Mouse (Mus musculus): Measurements from ENCODE around the gene Gabbr1. TPM values are rescaled to one million over a fixed set of nuclear protein-coding genes. Genes with fewer than 3 reads are reported as not detected.

Gabbr1 gene
- polyA plus RNA-seq, 1 experiment from 2014 or later, result 0.51 TPM

DNA sequence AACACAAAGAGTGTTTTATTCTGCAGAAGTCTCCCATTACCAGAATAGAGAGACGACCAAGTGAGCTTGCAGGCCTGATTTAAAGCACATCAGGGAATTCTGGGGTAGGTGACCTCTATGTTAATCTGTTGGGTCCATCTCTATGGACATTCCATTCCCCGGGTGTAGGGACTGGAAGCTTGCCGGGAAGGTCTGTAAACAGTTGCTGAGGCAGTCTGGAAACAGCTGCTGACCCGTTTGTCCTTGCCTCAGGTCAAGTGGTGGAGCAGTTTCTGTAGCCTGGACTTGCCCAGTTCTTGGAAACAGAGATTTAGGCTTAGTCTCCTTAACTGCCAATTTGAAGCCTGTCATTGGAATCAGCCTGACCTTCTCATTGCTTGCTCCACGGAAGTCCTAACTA is 34.4 kb downstream of the Gabbr1 start:
- DNase-seq, result no peak

DNA sequence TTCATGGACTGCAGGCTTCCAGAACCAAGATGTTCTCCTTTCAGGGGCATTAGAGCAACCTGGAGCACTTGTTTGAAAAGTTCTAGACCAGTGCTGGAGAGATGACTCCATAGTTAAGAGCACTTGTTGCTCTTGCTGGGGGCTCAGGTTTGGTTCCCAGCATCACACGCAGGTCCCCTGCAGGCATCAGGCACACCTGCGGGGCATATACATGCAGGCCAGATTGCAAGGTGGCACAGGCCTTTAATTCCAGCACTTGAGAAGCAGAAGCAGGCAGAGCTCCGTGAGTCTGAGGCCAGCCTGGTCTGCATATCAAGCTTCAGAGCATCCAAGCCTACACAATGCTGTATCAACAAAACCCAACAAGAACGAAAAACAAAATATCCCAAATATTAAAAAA is 35.9 kb downstream of the Gabbr1 start:
- Histone ChIP-seq H3K36me3 (no peaks in the 10 kb centered on the region), H3K9me3 (replicated peaks) (no peaks in the 10 kb centered on the region), H3K27ac (no peak overlapping the region), H3K27me3 (no peaks in the 10 kb centered on the region), H3K4me3 (replicated peaks) (no peak overlapping the region), H3K9ac (no peak overlapping the region), H3K4me1 (replicated peaks) (no peaks in the 10 kb centered on the region), H3K4me2 (no peak overlapping the region)
- DNase-seq, result no peak
- no peak for ATAC-seq (ENCODE audit: low read depth)
- WGBS (ENCODE audit: insufficient replicate concordance), result 64% methylated on average over 4 of the region's 4 CpGs

More for the DNA sequence above, 34.4 kb downstream of the Gabbr1 start:
- Histone ChIP-seq H3K36me3 (no peaks in the 10 kb centered on the region), H3K4me2 (no peak overlapping the region), H3K9me3 (replicated peaks) (no peaks in the 10 kb centered on the region), H3K27me3 (no peaks in the 10 kb centered on the region), H3K4me3 (replicated peaks) (no peak overlapping the region), H3K27ac (no peak overlapping the region), H3K4me1 (replicated peaks) (no peaks in the 10 kb centered on the region), H3K9ac (no peak overlapping the region)
- WGBS (ENCODE audit: insufficient replicate concordance), result 36% methylated on average over 5 of the region's 5 CpGs
- no peak for ATAC-seq (ENCODE audit: low read depth)

DNA sequence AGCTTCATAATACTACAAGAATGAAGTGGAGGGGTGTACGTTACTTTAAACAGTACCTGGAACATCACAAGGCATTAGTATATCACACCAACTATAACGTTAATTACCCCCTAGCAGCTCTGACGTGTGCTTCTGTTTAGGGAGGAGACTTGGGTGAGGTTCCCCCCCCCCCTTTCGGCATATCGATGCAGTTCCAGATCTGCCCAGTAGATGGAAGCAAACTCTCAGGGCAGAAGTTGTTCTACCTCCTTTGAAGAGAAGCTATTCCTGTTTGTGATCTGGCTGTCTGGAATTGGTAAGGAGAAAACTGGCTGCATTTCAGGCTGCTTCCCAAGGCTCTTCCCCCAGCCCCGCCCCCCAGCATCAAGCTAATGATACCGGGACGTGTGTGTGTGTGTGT is 37.6 kb downstream of the Gabbr1 start:
- H3K9me3 ChIP-seq (replicated peaks), result no peaks in the 10 kb centered on the region
- no peak overlapping the region for H3K4me3 ChIP-seq (replicated peaks)
- no peak overlapping the region for H3K9ac ChIP-seq
- DNase-seq, result no peak
- ATAC-seq (ENCODE audit: low read depth), result no peak
- H3K27me3 ChIP-seq, result no peaks in the 10 kb centered on the region
- 8% methylated on average over 7 of the region's 8 CpGs for whole genome bisulfite sequencing (ENCODE audit: insufficient replicate concordance)
- no peaks in the 10 kb centered on the region for H3K36me3 ChIP-seq
- H3K4me1 ChIP-seq (replicated peaks), result no peaks in the 10 kb centered on the region
- no peak overlapping the region for H3K4me2 ChIP-seq
- no peak overlapping the region for H3K27ac ChIP-seq

DNA sequence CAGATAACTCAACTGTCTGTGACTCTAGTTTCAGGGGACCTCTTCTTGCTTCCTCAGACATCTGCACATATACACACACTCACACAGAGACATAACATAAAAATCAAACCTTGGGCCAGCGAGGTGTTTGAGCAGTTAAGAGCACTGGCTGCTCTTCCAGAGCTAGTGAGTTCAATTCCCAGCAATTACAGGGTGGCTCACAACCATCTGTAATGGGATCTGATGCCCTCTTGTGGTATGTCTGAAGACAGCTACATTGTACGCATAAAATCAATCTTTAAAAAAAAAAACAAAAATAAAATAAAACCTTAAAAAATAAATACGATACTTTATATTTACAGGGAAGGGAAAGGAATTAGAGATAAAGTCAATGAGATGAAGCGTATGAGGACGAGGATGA is 38.9 kb downstream of the Gabbr1 start:
- no peak overlapping the region for H3K4me3 ChIP-seq (replicated peaks)
- H3K9me3 ChIP-seq (replicated peaks), result no peaks in the 10 kb centered on the region
- DNase-seq (no peak), ATAC-seq (ENCODE audit: low read depth) (no peak)
- 51% methylated on average over 5 of the region's 5 CpGs for WGBS (ENCODE audit: insufficient replicate concordance)
- H3K9ac ChIP-seq, result no peak overlapping the region
- no peaks in the 10 kb centered on the region for H3K27me3 ChIP-seq
- H3K36me3 ChIP-seq, result no peaks in the 10 kb centered on the region
- H3K4me1 ChIP-seq (replicated peaks), result no peaks in the 10 kb centered on the region
- no peak overlapping the region for H3K4me2 ChIP-seq
- H3K27ac ChIP-seq, result no peak overlapping the region

DNA sequence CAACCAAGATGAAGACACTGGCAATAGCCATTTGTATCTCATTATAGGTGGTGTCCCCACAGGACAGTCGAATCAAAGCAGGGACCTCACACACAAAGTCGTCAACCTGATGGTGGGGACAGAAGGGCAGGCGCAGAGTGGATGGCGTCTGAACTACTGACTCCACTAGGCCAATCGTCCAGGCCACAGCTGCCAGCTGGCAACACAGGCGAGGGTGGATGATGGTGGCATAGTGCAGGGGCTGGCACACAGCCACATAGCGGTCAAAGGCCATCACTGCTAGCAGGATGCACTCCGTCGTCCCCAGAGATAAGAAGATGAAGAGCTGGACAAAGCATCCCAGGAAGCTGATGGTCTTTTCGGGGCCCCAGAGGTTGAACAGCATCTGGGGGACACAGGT is 39.8 kb downstream of the Gabbr1 start:
- no peak overlapping the region for H3K27ac ChIP-seq
- H3K4me2 ChIP-seq, result no peak overlapping the region
- DNase-seq, result no peak
- no peak overlapping the region for H3K9ac ChIP-seq
- no peaks in the 10 kb centered on the region for H3K36me3 ChIP-seq
- no peak overlapping the region for H3K4me3 ChIP-seq (replicated peaks)
- no peaks in the 10 kb centered on the region for H3K9me3 ChIP-seq (replicated peaks)
- H3K27me3 ChIP-seq, result no peaks in the 10 kb centered on the region
- no peak for ATAC-seq (ENCODE audit: low read depth)
- H3K4me1 ChIP-seq (replicated peaks), result no peaks in the 10 kb centered on the region
- WGBS (ENCODE audit: insufficient replicate concordance), result 64% methylated on average over 10 of the region's 10 CpGs

DNA sequence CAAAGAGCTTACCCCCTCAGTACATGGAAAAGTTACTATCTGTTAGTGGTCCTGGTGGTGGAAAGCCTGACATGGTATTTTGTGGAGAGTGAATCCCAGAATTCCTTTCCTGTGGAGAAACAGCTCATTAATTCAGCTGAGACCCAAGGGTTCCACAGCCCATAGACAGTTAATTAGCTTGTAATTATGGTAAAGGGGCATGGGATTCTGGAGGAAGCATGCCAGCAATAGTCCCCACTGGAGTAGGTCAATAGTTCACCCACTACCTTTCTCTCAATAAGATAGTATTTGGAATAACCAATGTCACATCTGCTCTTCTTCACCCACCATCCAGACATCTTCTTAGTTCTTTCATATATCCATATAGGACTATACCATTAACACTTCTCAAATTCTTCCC is 42.6 kb downstream of the Gabbr1 start, which contains the start of gene Olfr90:
Gene Olfr90 (minus strand): TSS at position 101 of the 400 bp plus-strand sequence.
- no peak within 1 kb of the TSS for H3K4me3 ChIP-seq (replicated peaks)
- H3K4me1 ChIP-seq (replicated peaks), result no peaks in the 10 kb centered on the region
- H3K9me3 ChIP-seq (replicated peaks), result no peaks in the 10 kb centered on the region
- no peak within 1 kb of the TSS for H3K9ac ChIP-seq
- no peaks in the 10 kb centered on the region for H3K27me3 ChIP-seq
- no peak within 1 kb of the TSS for H3K27ac ChIP-seq
- ATAC-seq (ENCODE audit: low read depth) (no peak), DNase-seq (no peak)
- no peaks in the 10 kb centered on the region for H3K36me3 ChIP-seq
- H3K4me2 ChIP-seq, result no peak within 1 kb of the TSS

DNA sequence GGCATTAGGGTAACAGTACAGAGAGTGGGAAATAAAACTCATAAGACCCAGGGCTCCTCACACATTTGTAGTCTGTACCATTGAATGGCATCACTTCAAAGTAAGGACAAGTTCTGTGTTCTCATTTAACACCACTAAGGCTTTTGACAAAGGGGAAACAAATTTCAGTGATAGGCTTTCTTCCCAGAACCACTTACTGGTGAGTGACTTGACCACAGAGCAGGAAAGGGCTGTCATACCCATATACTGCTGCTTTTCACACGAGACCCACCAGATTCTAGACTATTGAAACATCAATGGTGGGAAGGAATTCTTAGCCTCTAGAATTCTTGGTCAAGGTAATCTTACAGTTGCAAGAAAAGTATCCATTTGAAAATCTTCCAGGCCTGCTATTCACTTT is 46.4 kb downstream of the Gabbr1 start:
- WGBS (ENCODE audit: insufficient replicate concordance), result 9% methylated on average over 1 of the region's 1 CpGs
- Histone ChIP-seq H3K9ac (no peak overlapping the region), H3K9me3 (replicated peaks) (no peaks in the 10 kb centered on the region), H3K27me3 (no peaks in the 10 kb centered on the region), H3K36me3 (no peaks in the 10 kb centered on the region), H3K4me3 (replicated peaks) (no peak overlapping the region), H3K4me1 (replicated peaks) (no peaks in the 10 kb centered on the region), H3K4me2 (no peak overlapping the region), H3K27ac (no peak overlapping the region)
- DNase-seq (no peak), ATAC-seq (ENCODE audit: low read depth) (no peak)

DNA sequence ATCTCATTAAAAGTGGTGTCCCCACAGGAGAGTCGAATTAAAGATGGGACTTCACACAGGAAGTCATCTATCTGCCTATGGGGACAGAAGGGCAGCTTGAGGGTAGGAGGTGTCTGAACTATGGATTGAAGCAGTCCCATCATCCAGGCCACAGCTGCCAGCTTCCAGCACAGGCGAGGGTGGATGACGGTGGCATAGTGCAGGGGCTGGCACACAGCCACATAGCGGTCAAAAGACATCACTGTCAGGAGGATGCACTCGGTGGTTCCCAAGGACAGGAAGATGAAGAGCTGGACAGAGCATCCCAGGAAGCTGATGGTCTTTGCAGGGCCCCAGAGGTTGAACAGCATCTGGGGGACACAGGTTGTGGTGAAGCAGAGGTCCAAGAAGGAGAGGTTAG is 47.5 kb downstream of the Gabbr1 start:
- no peak for DNase-seq
- H3K4me1 ChIP-seq (replicated peaks), result no peaks in the 10 kb centered on the region
- H3K4me3 ChIP-seq (replicated peaks), result no peak overlapping the region
- H3K9me3 ChIP-seq (replicated peaks), result no peaks in the 10 kb centered on the region
- no peak for ATAC-seq (ENCODE audit: low read depth)
- WGBS (ENCODE audit: insufficient replicate concordance), result 62% methylated on average over 5 of the region's 5 CpGs
- H3K9ac ChIP-seq, result no peak overlapping the region
- H3K36me3 ChIP-seq, result no peaks in the 10 kb centered on the region
- no peak overlapping the region for H3K4me2 ChIP-seq
- no peaks in the 10 kb centered on the region for H3K27me3 ChIP-seq
- no peak overlapping the region for H3K27ac ChIP-seq

DNA sequence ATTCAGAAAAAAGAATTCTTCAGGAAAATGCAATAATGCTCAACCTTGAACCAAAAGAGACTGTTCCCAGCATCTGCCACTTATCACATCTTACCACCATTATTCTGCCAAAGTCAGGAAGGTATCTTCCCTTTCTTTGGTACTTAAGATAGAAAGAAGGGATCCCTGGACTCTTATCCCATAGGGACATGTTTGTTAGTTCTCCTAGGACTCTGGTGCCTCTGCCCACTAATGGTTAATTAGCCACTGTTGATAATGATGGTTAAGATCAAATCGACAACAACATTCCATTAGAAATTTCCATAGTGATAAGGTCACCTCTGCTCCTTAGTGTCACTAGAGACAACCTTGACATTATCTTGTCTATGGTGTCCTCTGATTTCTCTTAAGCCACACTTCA is 52.4 kb downstream of the Gabbr1 start, which contains the start of gene Olfr91:
Gene Olfr91 (minus strand): TSS at position 101 of the 400 bp plus-strand sequence.
- Histone ChIP-seq H3K36me3 (no peaks in the 10 kb centered on the region), H3K27me3 (no peaks in the 10 kb centered on the region), H3K4me2 (no peak within 1 kb of the TSS), H3K9me3 (replicated peaks) (no peaks in the 10 kb centered on the region), H3K27ac (no peak within 1 kb of the TSS), H3K4me1 (replicated peaks) (no peaks in the 10 kb centered on the region), H3K9ac (no peak within 1 kb of the TSS), H3K4me3 (replicated peaks) (no peak within 1 kb of the TSS)
- 57% methylated on average over 1 of the region's 1 CpGs for WGBS (ENCODE audit: insufficient replicate concordance)
- no peak for ATAC-seq (ENCODE audit: low read depth)
- DNase-seq, result no peak

DNA sequence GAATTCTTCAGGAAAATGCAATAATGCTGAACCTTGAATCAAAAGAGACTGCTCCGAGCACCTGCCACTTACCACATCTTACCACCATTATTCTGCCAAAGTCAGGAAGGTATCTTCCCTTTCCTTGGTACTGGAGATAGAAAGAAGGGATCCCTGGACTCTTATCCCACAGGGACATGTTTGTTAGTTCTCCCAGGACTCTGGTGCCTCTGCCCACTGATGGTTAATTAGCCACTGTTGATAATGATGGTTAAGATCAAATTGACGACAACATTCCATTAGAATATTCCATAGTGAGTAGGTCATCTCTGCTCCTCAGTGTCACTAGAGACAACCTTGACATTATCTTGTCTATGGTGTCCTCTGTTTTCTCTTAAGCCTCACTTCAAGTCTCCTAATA is 74.2 kb downstream of the Gabbr1 start, which contains the start of gene Olfr92:
Gene Olfr92 (minus strand): TSS at position 101 of the 400 bp plus-strand sequence.
- H3K27me3 ChIP-seq, result no peaks in the 10 kb centered on the region
- no peak within 1 kb of the TSS for H3K4me3 ChIP-seq (replicated peaks)
- no peaks in the 10 kb centered on the region for H3K4me1 ChIP-seq (replicated peaks)
- no peak within 1 kb of the TSS for H3K27ac ChIP-seq
- H3K4me2 ChIP-seq, result no peak within 1 kb of the TSS
- H3K36me3 ChIP-seq, result no peaks in the 10 kb centered on the region
- ATAC-seq (ENCODE audit: low read depth) (no peak), DNase-seq (no peak)
- 58% methylated on average over 2 of the region's 2 CpGs for WGBS (ENCODE audit: insufficient replicate concordance)
- no peak within 1 kb of the TSS for H3K9ac ChIP-seq
- H3K9me3 ChIP-seq (replicated peaks), result no peaks in the 10 kb centered on the region
